Mouse (Mus musculus) left cerebral cortex, adult 11 months (tissue): Measurements from ENCODE around the gene Tbc1d20.
"Not testable (repeated sequence)": the region's sequence is repeated elsewhere in the genome, so short reads cannot be mapped to it uniquely, and the experiment has no call there.

Experiments
- DNase-seq: peaks from one replicate; pipeline ENCODE4 v3.0.0; 2022; ENCODE audit warnings: low spot score

Tbc1d20 gene

DNA sequence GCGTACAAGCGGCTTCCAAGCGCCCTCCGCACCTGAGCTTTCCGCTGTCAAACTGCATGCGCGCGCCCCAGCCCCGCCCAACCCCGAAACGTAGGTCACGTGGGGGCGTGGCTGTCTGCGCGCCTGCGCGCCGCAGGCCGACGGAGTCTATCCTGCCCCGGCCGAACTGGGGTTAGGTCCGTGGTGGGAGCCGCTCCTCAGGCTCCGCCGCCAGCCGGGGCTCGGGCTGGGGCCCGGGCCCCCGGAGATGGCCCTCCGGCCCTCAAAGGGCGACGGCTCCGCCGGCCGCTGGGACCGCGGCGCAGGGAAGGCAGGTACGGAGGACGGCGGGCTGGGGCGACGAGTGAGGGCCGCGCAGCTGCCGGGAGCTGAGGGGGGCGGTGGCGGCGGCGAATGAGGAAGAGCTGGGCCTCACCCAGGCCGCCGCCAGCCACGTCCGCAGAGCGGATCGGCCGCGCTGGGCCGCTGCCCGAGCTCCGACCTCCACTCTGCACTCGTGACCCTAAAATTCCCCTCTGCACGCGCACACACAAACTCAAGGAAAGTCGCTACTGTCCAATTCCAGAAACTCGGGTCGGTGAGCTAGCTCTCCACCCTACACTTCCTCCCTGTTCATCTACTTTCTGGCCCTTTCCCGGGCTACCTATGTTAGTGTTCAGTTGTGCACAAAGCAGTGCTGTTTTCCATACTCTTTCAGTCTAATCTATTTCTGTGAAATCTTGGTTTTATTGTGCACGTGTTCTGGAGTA is at the start of gene Tbc1d20:
Gene Tbc1d20 (plus strand): TSS at position 102 of the 749 bp plus-strand sequence.
- peak; percentile 86 for DNase-seq

DNA sequence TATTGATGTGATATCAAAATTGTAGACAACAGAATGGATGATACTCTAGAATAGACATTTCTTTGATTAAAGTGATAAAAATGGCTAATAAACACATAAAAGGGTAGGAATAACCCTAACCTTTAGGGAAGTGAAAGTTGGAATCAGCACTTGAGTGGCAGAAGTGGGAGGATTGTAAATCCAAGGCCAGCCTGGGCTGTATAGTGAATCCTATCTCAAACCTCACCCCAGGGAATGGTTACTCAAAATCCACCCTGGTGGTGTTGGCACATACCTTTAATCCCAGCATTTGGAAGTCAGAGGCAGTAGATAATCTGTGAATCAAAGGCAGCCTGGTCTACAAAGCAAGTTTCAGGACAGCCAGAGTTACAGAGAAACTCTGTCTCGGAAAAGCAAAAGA is 46.4 kb upstream of the Tbc1d20 start:
- no peak for DNase-seq

DNA sequence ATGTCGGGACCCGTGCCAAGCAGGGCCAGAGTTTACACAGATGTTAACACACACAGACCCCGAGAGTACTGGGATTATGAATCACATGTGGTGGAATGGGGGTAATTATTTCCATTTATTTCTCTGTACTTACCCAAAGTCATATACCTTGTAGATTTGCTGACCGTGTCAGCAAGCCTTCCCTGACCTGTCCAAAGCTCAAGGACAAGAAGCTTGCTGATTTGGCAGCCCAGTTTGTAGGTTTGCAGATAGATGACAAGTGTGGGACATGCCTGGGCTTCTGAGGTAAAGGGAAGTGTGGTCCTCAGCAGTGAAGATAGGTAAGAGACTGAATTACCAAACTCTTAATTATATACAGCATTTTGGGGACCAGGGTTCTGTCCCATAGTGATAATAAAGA is 43.1 kb upstream of the Tbc1d20 start:
- DNase-seq: no peak

DNA sequence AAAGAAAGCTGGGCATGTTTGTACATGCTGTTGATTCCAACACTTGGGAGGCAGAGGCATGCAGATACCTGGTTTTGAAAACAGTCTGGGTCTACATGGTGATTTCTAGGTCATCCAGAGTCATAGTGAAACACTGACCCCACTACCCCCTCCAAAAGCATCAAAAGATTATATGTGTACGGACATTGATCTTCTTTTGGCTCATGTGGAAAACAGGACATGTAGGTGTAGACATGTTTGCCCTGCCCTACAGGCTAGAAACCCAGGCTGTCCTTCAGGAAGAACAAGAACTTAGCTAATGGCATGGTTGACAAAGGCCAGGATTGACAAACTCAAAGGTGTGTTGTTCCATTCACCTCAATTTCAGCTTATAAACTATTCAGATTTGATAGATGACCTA is 33.9 kb upstream of the Tbc1d20 start:
- DNase-seq: no peak

DNA sequence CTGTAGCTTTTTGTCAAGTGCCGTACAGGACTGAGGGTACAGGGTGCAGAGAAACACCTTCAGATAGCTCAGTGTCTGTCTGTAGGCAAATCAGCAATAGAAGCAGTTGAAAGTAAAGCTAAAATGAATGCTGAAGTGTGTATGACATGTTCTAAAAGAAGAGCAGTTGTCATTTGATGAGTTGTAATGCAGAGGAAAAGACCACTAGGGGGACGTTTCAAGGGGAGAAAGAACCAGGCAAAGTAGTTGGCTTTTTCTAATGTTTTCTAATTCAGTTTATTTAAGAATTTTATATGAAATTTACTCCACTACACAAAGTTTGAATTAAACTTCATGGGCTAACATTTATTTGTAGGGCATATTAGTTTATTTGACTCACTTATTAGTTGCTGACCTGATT is 20.0 kb upstream of the Tbc1d20 start:
- no peak for DNase-seq

DNA sequence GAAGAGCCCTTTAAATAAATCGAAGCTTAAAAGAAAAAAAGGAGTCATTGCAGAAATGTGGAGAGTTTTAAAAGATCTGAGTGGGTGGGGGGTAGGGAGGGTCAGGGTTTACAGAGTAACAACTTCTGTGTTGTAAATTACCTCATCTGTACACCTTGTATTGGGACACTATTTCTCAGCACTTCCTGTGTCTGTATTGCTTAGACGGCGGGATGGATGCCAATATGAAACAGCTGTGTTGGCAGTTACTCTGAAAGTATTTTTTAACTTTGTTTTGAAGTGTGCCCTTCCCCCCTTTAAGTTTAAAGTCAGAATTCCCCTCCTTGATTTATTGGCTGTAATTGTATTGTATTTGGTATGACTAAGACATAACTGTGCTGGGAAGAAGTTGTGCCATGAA is 12.2 kb upstream of the Tbc1d20 start:
- DNase-seq: no peak

DNA sequence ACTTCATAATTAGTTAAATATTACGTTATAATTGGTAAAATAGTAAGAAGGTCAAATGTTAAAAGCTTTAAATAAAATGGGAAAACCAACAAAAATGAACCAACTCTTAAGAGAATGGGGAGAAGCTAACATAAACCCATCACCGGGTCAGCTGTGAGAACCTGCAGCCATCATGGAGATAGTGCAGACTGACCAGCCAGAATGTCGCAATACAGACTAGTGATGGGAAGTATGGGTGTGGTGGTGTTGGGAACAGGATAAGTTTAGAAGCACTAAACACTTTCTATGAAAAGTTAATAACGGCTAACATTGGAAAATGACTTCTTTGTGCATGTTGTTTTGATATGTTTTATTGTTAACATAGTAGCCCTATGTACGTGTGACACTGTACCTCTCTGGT is 6.1 kb upstream of the Tbc1d20 start:
- no peak for DNase-seq

DNA sequence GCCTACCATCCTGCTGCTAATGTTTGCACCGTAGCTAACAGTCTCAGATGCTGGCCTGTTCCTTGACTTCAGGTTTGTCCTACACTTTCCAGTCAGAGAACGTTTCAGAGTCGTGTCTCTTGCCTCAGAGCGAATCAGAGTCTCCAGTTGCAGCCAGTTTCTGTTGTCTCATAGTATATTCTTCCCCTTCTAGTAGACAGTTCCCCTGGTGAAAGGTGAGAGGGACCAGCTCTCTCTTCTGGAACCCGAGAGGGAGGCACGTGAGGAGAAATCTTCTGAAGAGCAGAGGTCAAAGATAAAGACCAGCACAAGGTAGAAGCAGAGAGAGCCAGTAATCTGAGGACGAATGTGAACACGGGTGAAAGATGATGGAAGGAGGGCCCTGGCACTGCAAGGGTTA is 5.6 kb upstream of the Tbc1d20 start:
- no peak for DNase-seq

DNA sequence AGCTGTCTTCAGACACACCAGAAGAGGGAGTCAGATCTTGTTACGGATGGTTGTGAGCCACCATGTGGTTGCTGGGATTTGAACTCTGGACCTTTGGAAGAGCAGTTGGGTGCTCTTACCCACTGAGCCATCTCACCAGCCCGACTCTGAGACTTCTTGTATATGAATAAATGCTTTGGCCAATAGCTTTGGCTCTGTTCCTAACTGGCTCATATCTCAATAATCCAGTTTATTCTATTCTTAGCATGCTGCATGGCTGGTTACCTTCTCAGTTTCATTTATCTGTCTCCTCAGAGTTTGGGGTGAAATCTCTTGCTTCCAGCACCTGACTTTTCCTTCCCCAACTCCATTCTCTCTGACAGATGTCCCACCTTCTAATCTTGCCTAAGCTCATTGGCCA is 4.0 kb upstream of the Tbc1d20 start:
- not testable (repeated sequence) for DNase-seq

DNA sequence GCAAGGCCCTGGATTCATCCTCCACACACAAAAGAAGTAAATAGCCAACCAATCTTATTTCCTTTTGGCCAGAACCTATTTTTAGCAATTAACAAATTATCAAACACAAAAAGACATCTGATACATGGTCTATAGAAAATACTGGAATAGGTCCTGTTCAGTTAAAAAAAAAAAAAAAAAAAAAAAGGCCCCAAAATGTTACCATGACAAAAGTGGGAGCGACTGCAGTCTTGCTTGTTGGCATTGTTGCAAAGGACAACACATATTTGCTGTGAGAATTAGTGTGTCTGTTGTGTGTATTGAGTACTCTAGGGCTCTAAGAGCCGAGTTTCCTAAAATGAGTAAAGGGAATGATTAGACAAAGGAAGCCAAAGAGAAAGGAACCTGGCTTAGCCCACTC is 1.2 kb upstream of the Tbc1d20 start:
- no peak for DNase-seq

DNA sequence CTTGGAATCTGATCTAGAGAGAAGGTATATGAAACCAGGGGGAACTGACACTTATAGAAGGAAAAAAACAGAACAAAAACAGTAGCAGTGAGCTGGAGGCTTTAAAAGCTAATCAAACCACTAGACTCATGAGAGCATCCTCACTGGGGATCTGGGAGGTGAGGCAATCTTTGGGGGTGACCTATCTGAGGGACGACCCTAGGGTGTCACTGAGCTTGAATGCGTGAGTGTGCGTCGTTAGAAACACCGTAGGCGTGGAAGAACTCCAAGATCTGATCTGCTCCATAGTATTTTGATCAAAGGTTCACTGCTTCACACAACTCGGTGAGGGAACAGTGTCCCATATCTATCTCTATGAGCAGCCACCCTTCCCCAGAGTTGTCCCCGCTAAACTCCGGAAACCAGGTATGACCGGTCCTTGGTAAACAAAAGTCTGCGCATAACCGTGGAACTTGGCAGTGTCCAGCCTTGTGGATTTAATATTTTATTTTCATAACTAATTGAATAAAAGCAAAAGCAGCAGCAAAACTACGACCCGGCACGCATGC is 375 bp upstream of the Tbc1d20 start:
- DNase-seq: no peak

DNA sequence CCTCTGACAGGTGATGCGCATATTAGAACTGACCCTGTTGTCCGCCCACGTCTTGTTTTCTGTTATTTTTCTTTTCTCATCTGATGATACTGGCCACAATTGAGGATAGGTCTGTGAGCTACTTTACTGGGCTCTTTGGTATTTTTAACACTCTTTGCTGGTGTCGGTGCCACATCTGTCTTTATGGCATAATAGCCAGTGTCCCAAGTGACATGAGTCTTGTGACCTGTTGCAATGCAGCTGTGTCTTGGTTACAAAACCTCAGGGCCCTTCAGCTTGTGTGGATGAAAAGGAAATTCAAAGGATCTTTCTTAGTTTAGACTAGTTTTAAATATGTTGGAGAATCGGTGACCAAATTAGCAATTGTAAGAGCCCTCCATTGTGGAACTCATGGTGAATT is 913 bp downstream of the Tbc1d20 start:
- no peak for DNase-seq

DNA sequence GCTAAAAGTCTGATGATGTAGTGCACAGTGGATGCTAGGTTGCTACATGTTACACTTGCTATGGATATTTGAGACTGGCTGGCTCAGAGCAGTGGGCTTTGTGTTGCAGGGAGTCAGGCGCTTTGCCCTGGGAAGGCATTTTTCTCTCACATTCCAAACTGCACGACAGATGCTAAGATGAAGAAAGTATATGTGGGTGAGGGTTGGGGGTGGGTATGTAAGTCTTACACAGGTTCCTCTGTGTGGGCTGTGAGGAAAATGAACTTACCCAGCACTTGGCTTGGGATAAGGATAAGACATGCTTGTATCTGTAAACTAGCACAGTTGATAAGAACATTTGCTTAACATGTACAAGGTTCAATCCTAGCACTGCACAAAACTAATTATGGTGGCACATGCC is 9.2 kb downstream of the Tbc1d20 start:
- no peak for DNase-seq

DNA sequence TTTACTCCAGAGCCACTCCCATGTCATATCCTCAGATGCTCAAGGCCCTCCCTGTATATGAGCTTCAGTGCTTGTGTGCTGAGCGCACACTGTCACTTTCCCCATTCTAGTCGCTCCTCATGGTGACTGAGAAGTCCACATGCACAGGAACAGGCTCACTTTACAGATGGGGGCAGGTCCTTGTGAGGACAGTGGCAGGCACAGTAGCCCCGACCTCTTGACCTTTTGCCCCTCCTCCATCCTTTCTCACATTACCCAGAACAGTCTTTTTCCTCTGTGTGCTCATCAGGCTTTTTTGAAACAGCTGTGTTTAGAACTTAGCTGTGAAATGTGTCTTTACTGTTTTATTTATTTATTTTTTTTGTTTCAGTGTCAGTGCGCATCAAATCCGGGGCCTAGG is 10.2 kb downstream of the Tbc1d20 start:
- no peak for DNase-seq

DNA sequence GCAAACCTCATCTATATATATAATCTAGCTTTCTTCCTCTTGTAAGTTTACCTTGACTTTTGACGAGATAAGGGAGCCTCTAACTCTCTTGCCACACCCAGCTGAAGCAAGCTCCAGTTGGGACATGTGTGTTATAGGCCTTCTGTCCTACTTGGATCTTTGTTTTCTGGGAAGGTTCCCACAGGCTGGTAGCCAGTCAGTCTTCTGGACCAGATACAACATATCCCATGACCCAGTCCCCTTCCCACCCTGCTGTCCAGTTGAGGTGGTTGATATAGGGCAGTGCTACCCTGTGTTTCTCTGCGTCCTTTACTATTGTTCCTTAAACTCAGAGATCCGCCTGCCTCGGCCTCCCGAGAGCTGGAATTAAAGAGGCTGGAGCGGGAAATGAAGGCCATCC is 11.9 kb downstream of the Tbc1d20 start:
- DNase-seq: no peak

DNA sequence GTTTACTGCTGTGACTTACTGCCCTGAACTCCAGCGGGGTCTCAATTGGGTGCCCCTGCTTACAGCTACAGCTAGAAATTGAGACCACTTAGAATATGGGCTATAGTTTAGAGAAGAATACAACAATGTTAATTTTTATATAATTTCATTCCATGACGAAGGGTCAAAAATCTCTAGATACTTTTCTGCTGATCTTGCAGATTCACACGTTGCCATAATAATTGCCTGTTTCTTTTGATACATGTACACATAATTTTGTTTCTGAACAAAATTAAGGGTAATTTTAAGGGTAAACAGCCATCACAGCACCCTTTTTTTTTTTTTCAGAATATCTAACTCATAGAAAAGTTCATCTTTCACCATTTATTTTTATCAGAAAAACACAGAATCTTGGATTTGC is 13.6 kb downstream of the Tbc1d20 start:
- DNase-seq: no peak

DNA sequence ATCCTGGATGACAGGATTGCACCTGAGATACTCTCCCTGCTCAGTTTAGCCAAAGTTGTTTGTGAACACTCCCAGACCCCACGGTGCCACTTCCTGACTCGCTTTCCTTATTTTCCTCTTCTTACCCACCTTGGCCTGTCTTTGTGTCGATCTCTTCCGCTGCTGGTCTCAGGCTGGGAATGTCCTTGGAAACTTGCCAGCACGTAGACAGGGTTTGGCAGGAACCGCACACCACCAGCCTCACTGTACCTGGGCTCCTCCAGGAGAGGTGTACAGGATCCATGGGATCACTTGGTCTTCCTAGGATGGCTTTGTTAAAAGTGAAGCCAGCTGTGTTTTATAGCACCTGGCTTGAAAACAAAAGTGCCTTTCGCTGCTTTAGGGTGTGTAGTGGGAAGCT is 19.4 kb downstream of the Tbc1d20 start:
- DNase-seq: no peak

DNA sequence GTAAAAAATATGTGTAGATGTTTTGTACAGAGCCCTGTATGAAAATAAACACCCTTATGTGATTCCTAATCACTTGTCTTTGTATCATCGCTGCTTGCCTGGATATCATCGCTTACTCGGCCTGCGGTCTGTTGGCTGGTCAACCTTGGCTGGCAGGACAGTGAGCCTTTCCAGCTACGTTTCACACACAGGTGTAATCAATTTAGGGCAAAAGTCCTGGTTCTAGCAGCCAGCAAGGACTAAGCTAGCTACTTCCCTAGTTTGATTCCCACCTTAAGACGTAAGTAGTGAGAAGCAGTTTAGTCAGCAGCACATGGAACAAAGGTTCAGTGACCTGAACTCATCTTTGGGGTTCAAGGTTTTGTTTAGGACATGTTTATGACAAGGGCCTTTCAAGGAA is 20.3 kb downstream of the Tbc1d20 start:
- no peak for DNase-seq

DNA sequence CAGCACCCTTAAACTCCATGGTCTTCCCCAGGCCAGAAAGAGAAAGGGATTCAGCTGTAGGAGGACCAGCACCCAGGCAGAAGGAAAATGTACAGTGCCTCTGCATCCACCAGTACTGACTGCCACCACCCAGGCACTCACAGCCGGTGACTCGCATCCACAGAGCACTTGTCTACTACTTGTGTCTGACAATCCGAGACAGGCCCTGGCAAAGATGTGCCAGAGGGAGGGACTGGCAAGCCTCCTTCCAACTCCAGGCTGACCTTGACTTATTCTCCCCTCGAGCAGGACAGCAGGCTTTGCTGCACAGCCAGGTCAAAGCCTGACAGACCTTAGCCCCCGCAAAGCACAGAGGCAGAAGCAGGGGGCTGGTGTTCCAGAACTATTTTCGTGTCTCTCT is 23.4 kb downstream of the Tbc1d20 start:
- DNase-seq: no peak

DNA sequence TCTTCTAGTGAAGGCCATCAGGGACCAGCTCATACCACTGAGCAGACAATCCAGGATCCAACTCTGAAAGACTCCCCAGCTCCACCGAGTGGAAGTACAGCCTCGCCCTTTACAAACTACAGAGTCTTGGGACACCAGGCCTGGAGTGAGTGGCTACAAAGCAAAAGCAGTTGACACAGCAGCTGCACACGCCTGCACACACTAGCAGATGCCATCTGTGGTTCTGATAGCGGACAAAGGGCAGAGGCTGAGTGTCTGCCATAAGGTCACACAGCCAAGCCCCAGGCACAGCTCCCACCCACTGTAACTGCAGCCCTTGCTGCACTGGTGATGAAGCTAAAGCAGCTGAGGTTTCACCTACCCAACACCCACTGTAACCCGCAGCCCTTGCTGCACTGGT is 27.9 kb downstream of the Tbc1d20 start:
- no peak for DNase-seq

DNA sequence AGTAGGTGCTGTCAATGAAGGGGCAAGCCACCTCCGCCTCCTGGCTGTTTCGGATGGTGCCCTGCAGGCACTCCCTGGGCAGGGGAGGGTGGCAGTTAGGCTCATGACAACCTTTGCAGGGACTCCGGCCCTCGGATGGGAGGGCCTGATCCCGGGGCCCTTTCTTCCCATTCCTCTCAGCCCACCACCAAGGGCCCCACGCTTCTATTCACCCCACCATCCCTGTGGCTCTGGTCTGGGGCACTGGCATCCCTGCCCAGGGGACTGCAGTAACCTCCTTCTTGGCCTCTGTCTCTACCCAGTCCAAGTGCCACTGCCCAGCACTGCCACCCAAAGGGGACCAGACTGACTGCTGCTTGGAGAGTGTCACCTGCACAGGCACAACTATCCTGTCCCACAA is 28.6 kb downstream of the Tbc1d20 start:
- DNase-seq: no peak

DNA sequence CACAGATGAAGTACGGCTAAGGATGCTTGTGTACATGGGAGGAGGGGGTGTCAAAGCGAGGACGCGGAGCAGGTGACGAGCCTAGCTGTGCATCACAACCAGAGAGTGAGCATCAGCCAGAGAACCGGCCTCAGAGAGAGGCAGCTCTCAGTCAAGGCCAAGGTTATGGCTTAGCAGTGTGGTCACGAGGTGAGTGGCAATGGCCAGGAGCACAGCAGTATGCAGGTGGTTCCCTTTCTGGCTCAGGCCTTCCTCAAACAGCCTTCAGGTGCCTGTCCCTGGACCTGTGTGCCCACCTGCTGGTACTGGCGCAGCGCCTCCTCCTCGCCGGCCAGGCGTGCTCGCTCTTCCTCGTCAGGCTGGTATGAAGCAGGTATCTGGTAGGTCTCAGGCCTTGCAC is 30.3 kb downstream of the Tbc1d20 start:
- no peak for DNase-seq

DNA sequence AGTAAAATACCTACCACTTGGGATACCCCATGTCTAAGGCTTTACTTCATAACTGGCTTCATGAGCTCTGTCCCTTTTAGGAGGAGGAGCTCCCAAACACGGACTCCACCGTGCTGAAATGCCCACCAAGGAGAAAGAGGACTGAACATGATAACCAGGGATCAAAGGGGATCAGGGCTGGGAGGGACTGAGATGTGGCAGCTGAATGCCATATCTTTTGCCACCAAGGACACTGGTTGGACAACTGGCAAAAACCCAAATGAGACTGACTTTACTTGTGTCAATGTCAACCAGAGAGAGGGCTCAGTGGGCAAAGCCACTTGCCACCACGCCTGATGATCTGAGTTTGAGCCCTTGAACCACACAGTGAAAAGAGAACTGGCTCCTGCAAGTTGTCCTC is 31.2 kb downstream of the Tbc1d20 start:
- DNase-seq: no peak

DNA sequence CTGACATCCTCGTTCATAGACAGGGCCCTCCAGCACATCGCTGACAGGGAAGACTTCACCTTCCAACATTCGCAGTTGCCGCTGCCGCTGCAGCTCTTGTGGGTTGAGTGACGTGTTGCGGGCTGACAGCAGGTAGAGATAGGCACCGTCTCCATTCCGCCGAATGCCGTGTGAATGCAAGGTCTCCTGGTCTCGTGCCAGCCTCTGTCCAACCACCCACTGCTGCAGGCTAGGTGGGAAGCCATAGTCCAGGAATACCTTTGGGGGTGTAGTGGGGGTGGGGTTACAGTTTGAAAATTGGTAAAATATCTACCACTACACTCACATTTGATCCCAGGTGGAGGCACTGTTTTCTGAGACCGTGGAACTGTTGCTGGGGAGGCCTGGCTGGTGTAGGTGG is 32.5 kb downstream of the Tbc1d20 start:
- no peak for DNase-seq
